Mouse (Mus musculus): ENCODE measurements around the gene Mlycd. TPM values are rescaled to one million over a fixed set of nuclear protein-coding genes. Genes with fewer than 3 reads are reported as not detected.

Mlycd gene
- polyA plus RNA-seq, 1 experiment from 2014 or later = 16.1 TPM

- Histone ChIP-seq H3K4me3 (ENCODE audit: low read depth, low read length) (no peak overlapping the region), H3K4me1 (ENCODE audit: control insufficient read depth, insufficient read depth, low read length) (no peaks in the 10 kb centered on the region), H3K27ac (ENCODE audit: low read depth, low read length) (no peak overlapping the region), H3K9ac (replicated peaks; ENCODE audit: low read depth, low read length) (no peak overlapping the region), H3K9me3 (ENCODE audit: control insufficient read depth, low read length) (no peaks in the 10 kb centered on the region), H3K27me3 (ENCODE audit: control insufficient read depth, insufficient read depth, low read length) (no peaks in the 10 kb centered on the region), H3K36me3 (ENCODE audit: control insufficient read depth, insufficient read depth, low read length) (no peaks in the 10 kb centered on the region), H3K4me2 (ENCODE audit: low read depth, low read length) (no peak overlapping the region)
- WGBS = 77% methylated on average over 6 of the region's 6 CpGs
- no peak for ATAC-seq (ENCODE audit: low read depth)
Measured at GRCm38 (mm10) chr8:119434569-119434968, 39.9 kb downstream of the Mlycd start.

- no peak for ATAC-seq (ENCODE audit: low read depth)
- Histone ChIP-seq H3K27me3 (ENCODE audit: control insufficient read depth, insufficient read depth, low read length) (no peaks in the 10 kb centered on the region), H3K36me3 (ENCODE audit: control insufficient read depth, insufficient read depth, low read length) (no peaks in the 10 kb centered on the region), H3K4me3 (ENCODE audit: low read depth, low read length) (no peak overlapping the region), H3K27ac (ENCODE audit: low read depth, low read length) (no peak overlapping the region), H3K4me1 (ENCODE audit: control insufficient read depth, insufficient read depth, low read length) (no peaks in the 10 kb centered on the region; the same call in none of the 2 replicates), H3K9me3 (ENCODE audit: control insufficient read depth, low read length) (no peaks in the 10 kb centered on the region), H3K4me2 (ENCODE audit: low read depth, low read length) (no peak overlapping the region), H3K9ac (replicated peaks; ENCODE audit: low read depth, low read length) (no peak overlapping the region)
- 86% methylated on average over 7 of the region's 7 CpGs for WGBS
Measured at GRCm38 (mm10) chr8:119435527-119435926, 40.8 kb downstream of the Mlycd start.

DNA sequence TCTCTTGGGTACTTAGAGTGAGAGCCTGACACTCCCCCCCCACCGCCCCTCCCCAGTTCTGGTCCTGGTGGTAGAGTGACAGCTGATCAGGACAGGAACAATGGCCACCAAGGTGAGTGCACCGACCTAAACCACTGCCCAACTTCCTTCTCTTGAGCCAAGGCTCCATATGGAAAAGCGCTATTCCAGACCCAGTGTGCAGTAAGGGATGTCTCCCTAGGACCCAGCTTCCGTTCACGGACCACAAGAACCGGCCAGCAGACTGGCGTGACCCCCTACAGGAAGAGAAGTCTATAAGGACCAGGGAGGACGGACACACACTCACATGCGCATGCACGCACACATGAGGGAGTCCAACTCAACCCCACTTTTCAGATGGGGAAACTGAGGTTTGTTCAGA lies 41.7 kb downstream of the Mlycd start:
- no peaks in the 10 kb centered on the region for H3K36me3 ChIP-seq (ENCODE audit: control insufficient read depth, insufficient read depth, low read length)
- no peak overlapping the region for H3K9ac ChIP-seq (replicated peaks; ENCODE audit: low read depth, low read length)
- no peaks in the 10 kb centered on the region for H3K9me3 ChIP-seq (ENCODE audit: control insufficient read depth, low read length)
- no peaks in the 10 kb centered on the region; the same call in none of the 2 replicates for H3K4me1 ChIP-seq (ENCODE audit: control insufficient read depth, insufficient read depth, low read length)
- no peak for ATAC-seq (ENCODE audit: low read depth)
- 86% methylated on average over 10 of the region's 10 CpGs for WGBS
- no peaks in the 10 kb centered on the region for H3K27me3 ChIP-seq (ENCODE audit: control insufficient read depth, insufficient read depth, low read length)
- no peak overlapping the region for H3K27ac ChIP-seq (ENCODE audit: low read depth, low read length)
- H3K4me2 ChIP-seq (ENCODE audit: low read depth, low read length) = no peak overlapping the region
- H3K4me3 ChIP-seq (ENCODE audit: low read depth, low read length) = no peak overlapping the region

DNA sequence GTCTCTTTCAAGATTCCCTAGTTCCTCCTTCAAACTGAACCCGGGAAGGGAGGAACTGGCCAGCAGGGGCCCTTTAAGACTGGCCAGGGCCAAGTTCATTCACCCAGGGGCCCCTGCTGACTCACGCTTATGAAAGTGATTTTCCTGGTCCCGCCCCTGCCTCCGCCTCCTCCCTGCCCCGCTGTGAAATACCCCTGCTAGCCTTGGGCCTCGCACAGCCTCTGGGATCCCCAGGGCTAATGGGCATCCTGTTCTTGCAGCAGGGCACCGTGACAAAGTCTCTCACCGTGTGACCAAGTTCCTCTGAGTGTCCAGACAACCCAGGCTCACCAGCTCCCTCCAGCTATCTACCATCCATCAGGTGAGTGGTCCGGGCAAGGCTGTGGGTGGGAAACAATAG lies 42.3 kb downstream of the Mlycd start:
- ATAC-seq (ENCODE audit: low read depth) = no peak
- H3K36me3 ChIP-seq (ENCODE audit: control insufficient read depth, insufficient read depth, low read length) = no peaks in the 10 kb centered on the region
- no peak overlapping the region for H3K4me3 ChIP-seq (ENCODE audit: low read depth, low read length)

DNA sequence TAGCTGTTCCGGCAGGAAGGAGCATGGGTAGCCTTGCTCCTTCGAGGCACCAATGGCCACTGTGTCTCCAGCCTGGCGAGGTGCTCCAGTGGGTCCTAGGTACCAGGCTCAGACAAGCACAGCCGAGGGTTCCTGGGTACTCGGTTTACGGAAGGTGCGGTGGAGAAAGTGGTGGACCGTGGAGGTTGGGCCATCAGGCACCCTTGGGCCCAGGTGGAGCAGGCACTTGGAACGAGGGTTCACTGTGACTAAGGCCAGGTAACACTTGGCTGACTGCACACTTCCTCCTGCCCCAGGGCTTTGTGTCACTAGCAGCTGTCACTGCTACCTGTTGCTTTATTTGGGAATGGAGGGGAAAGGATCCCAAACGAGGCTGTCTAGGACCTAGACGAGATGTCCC lies 42.8 kb downstream of the Mlycd start:
- no peaks in the 10 kb centered on the region for H3K9me3 ChIP-seq (ENCODE audit: control insufficient read depth, low read length)
- H3K4me1 ChIP-seq (ENCODE audit: control insufficient read depth, insufficient read depth, low read length) = no peaks in the 10 kb centered on the region; the same call in none of the 2 replicates
- H3K4me2 ChIP-seq (ENCODE audit: low read depth, low read length) = no peak overlapping the region
- no peaks in the 10 kb centered on the region for H3K36me3 ChIP-seq (ENCODE audit: control insufficient read depth, insufficient read depth, low read length)
- H3K9ac ChIP-seq (replicated peaks; ENCODE audit: low read depth, low read length) = no peak overlapping the region
- ATAC-seq (ENCODE audit: low read depth) = no peak
- 77% methylated on average over 11 of the region's 11 CpGs for WGBS
- H3K27ac ChIP-seq (ENCODE audit: low read depth, low read length) = no peak overlapping the region
- H3K4me3 ChIP-seq (ENCODE audit: low read depth, low read length) = no peak overlapping the region
- H3K27me3 ChIP-seq (ENCODE audit: control insufficient read depth, insufficient read depth, low read length) = no peaks in the 10 kb centered on the region

More for the DNA sequence above, 42.3 kb downstream of the Mlycd start:
- Histone ChIP-seq H3K27me3 (ENCODE audit: control insufficient read depth, insufficient read depth, low read length) (no peaks in the 10 kb centered on the region), H3K27ac (ENCODE audit: low read depth, low read length) (no peak overlapping the region), H3K9me3 (ENCODE audit: control insufficient read depth, low read length) (no peaks in the 10 kb centered on the region), H3K4me2 (ENCODE audit: low read depth, low read length) (no peak overlapping the region), H3K9ac (replicated peaks; ENCODE audit: low read depth, low read length) (no peak overlapping the region), H3K4me1 (ENCODE audit: control insufficient read depth, insufficient read depth, low read length) (no peaks in the 10 kb centered on the region; the same call in none of the 2 replicates)
- 17% methylated on average over 9 of the region's 9 CpGs for WGBS

DNA sequence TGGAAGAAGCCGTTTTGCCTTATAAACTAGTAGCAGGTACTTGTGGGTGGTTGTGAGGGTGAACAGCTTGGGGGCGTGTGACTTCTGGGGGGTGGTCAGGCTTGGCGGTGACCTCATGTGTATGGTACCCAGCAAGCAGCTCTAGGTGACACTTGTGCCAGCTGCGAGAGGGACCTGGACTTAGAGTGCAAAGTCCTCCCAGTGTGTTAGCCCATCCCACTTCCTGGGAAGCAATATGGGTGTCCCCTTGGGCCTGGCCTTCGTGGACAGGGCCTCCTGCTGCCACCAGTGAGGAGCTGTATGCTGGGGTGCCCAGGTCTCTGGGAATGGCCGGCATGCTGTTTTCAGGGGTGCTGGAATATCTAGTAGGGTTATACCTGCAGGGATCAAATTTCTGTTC lies 44.2 kb downstream of the Mlycd start:
- no peaks in the 10 kb centered on the region; the same call in none of the 2 replicates for H3K4me1 ChIP-seq (ENCODE audit: control insufficient read depth, insufficient read depth, low read length)
- no peaks in the 10 kb centered on the region for H3K27me3 ChIP-seq (ENCODE audit: control insufficient read depth, insufficient read depth, low read length)
- no peak overlapping the region for H3K27ac ChIP-seq (ENCODE audit: low read depth, low read length)
- H3K9ac ChIP-seq (replicated peaks; ENCODE audit: low read depth, low read length) = no peak overlapping the region
- no peak overlapping the region for H3K4me2 ChIP-seq (ENCODE audit: low read depth, low read length)
- WGBS = 81% methylated on average over 6 of the region's 6 CpGs
- ATAC-seq (ENCODE audit: low read depth) = no peak
- no peaks in the 10 kb centered on the region for H3K9me3 ChIP-seq (ENCODE audit: control insufficient read depth, low read length)
- no peak overlapping the region for H3K4me3 ChIP-seq (ENCODE audit: low read depth, low read length)
- no peaks in the 10 kb centered on the region for H3K36me3 ChIP-seq (ENCODE audit: control insufficient read depth, insufficient read depth, low read length)

- Histone ChIP-seq H3K4me1 (ENCODE audit: control insufficient read depth, insufficient read depth, low read length) (no peaks in the 10 kb centered on the region; the same call in none of the 2 replicates), H3K27ac (ENCODE audit: low read depth, low read length) (no peak overlapping the region), H3K36me3 (ENCODE audit: control insufficient read depth, insufficient read depth, low read length) (no peaks in the 10 kb centered on the region), H3K9me3 (ENCODE audit: control insufficient read depth, low read length) (no peaks in the 10 kb centered on the region), H3K4me2 (ENCODE audit: low read depth, low read length) (no peak overlapping the region), H3K4me3 (ENCODE audit: low read depth, low read length) (no peak overlapping the region), H3K9ac (replicated peaks; ENCODE audit: low read depth, low read length) (no peak overlapping the region), H3K27me3 (ENCODE audit: control insufficient read depth, insufficient read depth, low read length) (no peaks in the 10 kb centered on the region)
- WGBS = 86% methylated on average over 2 of the region's 2 CpGs
- ATAC-seq (ENCODE audit: low read depth) = no peak
Measured at GRCm38 (mm10) chr8:119439424-119439823, 44.7 kb downstream of the Mlycd start.

- no peaks in the 10 kb centered on the region for H3K9me3 ChIP-seq (ENCODE audit: control insufficient read depth, low read length)
- WGBS = 36% methylated on average over 7 of the region's 7 CpGs
- H3K27me3 ChIP-seq (ENCODE audit: control insufficient read depth, insufficient read depth, low read length) = no peaks in the 10 kb centered on the region
- no peak overlapping the region for H3K4me2 ChIP-seq (ENCODE audit: low read depth, low read length)
- peak; percentile 71 for ATAC-seq (ENCODE audit: low read depth)
- H3K4me3 ChIP-seq (ENCODE audit: low read depth, low read length) = no peak overlapping the region
- H3K36me3 ChIP-seq (ENCODE audit: control insufficient read depth, insufficient read depth, low read length) = no peaks in the 10 kb centered on the region
- H3K9ac ChIP-seq (replicated peaks; ENCODE audit: low read depth, low read length) = no peak overlapping the region
- H3K4me1 ChIP-seq (ENCODE audit: control insufficient read depth, insufficient read depth, low read length) = no peaks in the 10 kb centered on the region; the same call in none of the 2 replicates
- H3K27ac ChIP-seq (ENCODE audit: low read depth, low read length) = no peak overlapping the region
Measured at GRCm38 (mm10) chr8:119439893-119440249, 45.2 kb downstream of the Mlycd start.

- peak; percentile 45; the same call in 1 of the 2 replicates for ATAC-seq (ENCODE audit: low read depth)
- H3K9me3 ChIP-seq (ENCODE audit: control insufficient read depth, low read length) = no peaks in the 10 kb centered on the region
- H3K4me1 ChIP-seq (ENCODE audit: control insufficient read depth, insufficient read depth, low read length) = no peaks in the 10 kb centered on the region; the same call in none of the 2 replicates
- H3K36me3 ChIP-seq (ENCODE audit: control insufficient read depth, insufficient read depth, low read length) = no peaks in the 10 kb centered on the region
- H3K4me2 ChIP-seq (ENCODE audit: low read depth, low read length) = no peak overlapping the region
- H3K9ac ChIP-seq (replicated peaks; ENCODE audit: low read depth, low read length) = no peak overlapping the region
- H3K27ac ChIP-seq (ENCODE audit: low read depth, low read length) = no peak overlapping the region
- 8% methylated on average over 16 of the region's 16 CpGs for WGBS
- no peak overlapping the region for H3K4me3 ChIP-seq (ENCODE audit: low read depth, low read length)
- H3K27me3 ChIP-seq (ENCODE audit: control insufficient read depth, insufficient read depth, low read length) = no peaks in the 10 kb centered on the region
Measured at GRCm38 (mm10) chr8:119440250-119440951, 45.7 kb downstream of the Mlycd start.
